Mouse (Mus musculus): Measurements from ENCODE around the gene Palld.

DNA sequence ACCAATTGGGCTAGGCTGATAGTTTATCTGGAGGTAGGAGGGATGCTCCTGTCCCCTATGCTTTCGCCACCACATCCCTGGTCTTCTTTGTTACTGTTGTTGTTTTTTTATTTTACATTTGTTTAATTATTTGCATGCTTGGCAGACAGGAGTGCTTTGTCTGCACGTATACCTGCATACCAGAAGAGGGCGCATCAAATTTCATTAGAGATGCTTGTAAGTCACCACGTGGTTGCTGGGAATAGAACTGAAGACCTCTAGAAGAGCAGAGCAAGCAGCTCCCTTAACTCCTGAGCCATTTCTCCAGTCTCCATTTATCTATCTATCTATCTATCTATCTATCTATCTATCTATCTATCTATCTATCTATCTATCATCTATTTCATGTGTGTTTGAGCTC lies 166.4 kb downstream of the Palld start:
- TF ChIP-seq TAL1 (conservative IDR thresholded peaks at IDR 0.05; ENCODE audit: low read depth, low read length) (no peak), CTCF (IDR thresholded peaks at IDR 0.05; ENCODE audit: low read depth, low read length) (no peak)
